Mouse (Mus musculus) midbrain, embryonic 16.5 days (tissue): ENCODE measurements at regions not wholly inside any gene's neighbourhood (a gene's known extent, or its start where the extent isn't known, plus 50 kb on each side); places are given as distances from the start of the nearest gene placed in this dataset.

Source experiments
- ATAC-seq: fragments of 200-750 bp; cut with Nextera tagmentation; 2 replicates; pipeline ENCODE4 v1.8.0; 2017; ENCODE audit warnings: moderate TSS enrichment
- H3K27ac ChIP-seq: fragments of 300-500 bp; sonication (generic); 2 replicates; pipeline ENCODE4 v1.5.1; 2014; ENCODE audit warnings: mild to moderate bottlenecking, low read length, mixed read lengths
- H3K27me3 ChIP-seq: fragments of 300-500 bp; sonication (generic); 2 replicates; pipeline ENCODE4 v1.6.1; 2014; ENCODE audit warnings: low read depth, low read length, mixed read lengths; ENCODE audit not compliant: control insufficient read depth, insufficient read depth
- H3K36me3 ChIP-seq: fragments of 300-500 bp; sonication (generic); 2 replicates; pipeline ENCODE4 v1.6.1; 2014; ENCODE audit warnings: mild to moderate bottlenecking, low read length, moderate library complexity, mixed read lengths; ENCODE audit not compliant: control insufficient read depth, insufficient read depth
- H3K4me1 ChIP-seq: fragments of 300-500 bp; sonication (generic); 2 replicates; pipeline ENCODE4 v1.6.1; 2014; ENCODE audit warnings: mild to moderate bottlenecking, low read length, mixed read lengths; ENCODE audit not compliant: control insufficient read depth, insufficient read depth
- H3K4me2 ChIP-seq: fragments of 300-500 bp; sonication (generic); 2 replicates; pipeline ENCODE4 v1.6.1; 2014; ENCODE audit warnings: mild to moderate bottlenecking, low read length, mixed read lengths
- H3K4me3 ChIP-seq: fragments of 300-500 bp; sonication (generic); 2 replicates; pipeline ENCODE4 v1.5.1; 2014; ENCODE audit warnings: low read depth, mild to moderate bottlenecking, low read length, moderate library complexity, mixed read lengths
- H3K9ac ChIP-seq: fragments of 300-500 bp; sonication (generic); 2 replicates; pipeline ENCODE4 v1.6.1; 2014; ENCODE audit warnings: low read depth, low read length, mixed read lengths
- H3K9me3 ChIP-seq: fragments of 300-500 bp; sonication (generic); replicated peaks from 2 replicates; pipeline ENCODE4 v1.6.1; 2014; ENCODE audit warnings: mild to moderate bottlenecking, low read length, mixed read lengths; ENCODE audit not compliant: control insufficient read depth, poor library complexity, severe bottlenecking
- WGBS: fragments of 180-500 bp; shearing (Covaris S2); extraction: QIAGEN DNeasy Blood & Tissue Kit; methylation state at CpG from one replicate; pipeline ENCODE4 v1.1.7; 2014; 5-methylcytosine and 5-hydroxymethylcytosine counted together

DNA sequence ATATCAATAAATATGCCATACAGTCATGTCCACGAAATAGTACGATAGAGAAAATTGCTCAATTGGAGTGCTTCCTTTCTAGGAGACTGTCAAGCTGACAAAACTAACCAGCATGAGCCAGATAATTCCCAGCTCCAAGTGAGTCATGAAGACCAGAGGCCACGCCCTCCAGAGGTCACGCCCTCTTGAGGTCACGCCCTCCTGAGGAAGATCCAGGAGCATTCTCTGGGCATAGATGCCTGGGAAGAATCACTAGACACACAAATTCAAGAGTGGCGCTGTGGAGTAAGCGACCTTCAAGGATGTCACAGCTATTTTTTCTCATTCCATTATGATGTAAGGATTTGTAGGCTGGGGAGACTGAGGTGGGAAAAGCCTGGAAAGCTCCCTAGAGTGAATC is 76.5 kb downstream of the Pttg1 start:
- no peaks in the 10 kb centered on the region for H3K9me3 ChIP-seq
- H3K4me1 ChIP-seq: peaks cover 23% of the 10 kb centered on the region
- H3K4me3 ChIP-seq: no peak overlapping the region
- H3K36me3 ChIP-seq: no peaks in the 10 kb centered on the region
- ATAC-seq: 0 out of 2 replicates have a peak, but pooled peaks have one; percentile 2
- H3K4me2 ChIP-seq: peak overlapping the region; percentile 10; the same call in 1 of the 2 replicates
- H3K27me3 ChIP-seq: no peaks in the 10 kb centered on the region
- WGBS: 50% methylated on average over 7 of the region's 7 CpGs
- H3K27ac ChIP-seq: peak overlapping the region; percentile 78
- 0 out of 2 replicates have a peak overlapping the region, but pooled peaks have one; percentile 12 for H3K9ac ChIP-seq

DNA sequence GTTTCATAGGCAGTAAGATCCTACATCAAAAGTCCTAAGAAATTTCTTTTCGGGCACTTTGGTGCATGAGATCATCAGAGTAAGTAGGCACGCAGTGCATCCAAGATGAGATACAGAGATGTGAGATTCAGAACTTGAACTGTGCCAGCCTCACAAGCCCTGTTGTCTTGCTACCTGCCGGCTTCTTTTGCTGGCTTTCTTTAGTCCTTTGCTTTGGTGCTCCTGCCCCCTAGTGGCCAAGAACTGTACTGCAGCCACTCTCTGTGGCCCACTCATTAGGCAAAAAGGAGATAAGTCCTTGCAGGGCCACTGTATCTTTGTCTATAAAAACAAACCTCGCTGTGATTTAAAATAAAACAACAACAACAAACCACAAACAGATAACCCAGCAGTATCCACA is 77.5 kb downstream of the Pttg1 start:
- no peaks in the 10 kb centered on the region for H3K9me3 ChIP-seq
- H3K27me3 ChIP-seq: no peaks in the 10 kb centered on the region
- 9% methylated on average over 4 of the region's 4 CpGs for WGBS
- no peaks in the 10 kb centered on the region for H3K36me3 ChIP-seq
- H3K4me2 ChIP-seq: no peak overlapping the region
- H3K4me3 ChIP-seq: no peak overlapping the region
- H3K9ac ChIP-seq: no peak overlapping the region
- H3K4me1 ChIP-seq: peaks cover 26% of the 10 kb centered on the region
- peak; percentile 77; the same call in 1 of the 2 replicates for ATAC-seq
- peak overlapping the region; percentile 30 for H3K27ac ChIP-seq

DNA sequence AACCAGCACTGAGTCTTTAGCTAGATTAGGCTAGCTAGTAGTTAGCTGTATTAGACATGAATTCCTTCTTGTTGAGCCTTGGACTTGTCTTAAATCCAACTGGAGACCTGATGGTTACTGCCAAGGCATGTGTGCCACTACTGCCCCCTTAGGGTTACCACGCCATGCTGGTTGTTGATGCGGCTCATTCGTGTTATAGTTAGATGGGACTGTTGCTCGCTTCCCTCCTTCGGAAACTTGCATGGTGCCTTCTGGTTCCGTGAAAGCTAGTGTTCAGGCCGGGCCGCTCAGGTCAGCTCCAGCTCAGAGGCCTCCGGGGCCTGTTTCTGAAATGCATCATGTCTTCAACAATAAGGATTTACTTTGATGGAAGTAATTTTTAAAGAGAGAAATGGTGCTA is 79.6 kb downstream of the Pttg1 start:
- H3K4me3 ChIP-seq: no peak overlapping the region
- no peak overlapping the region for H3K4me2 ChIP-seq
- ATAC-seq: no peak
- H3K4me1 ChIP-seq: peaks cover 26% of the 10 kb centered on the region
- no peaks in the 10 kb centered on the region for H3K9me3 ChIP-seq
- 97% methylated on average over 9 of the region's 9 CpGs for WGBS
- no peaks in the 10 kb centered on the region for H3K36me3 ChIP-seq
- H3K27ac ChIP-seq: no peak overlapping the region
- no peak overlapping the region for H3K9ac ChIP-seq
- no peaks in the 10 kb centered on the region for H3K27me3 ChIP-seq

DNA sequence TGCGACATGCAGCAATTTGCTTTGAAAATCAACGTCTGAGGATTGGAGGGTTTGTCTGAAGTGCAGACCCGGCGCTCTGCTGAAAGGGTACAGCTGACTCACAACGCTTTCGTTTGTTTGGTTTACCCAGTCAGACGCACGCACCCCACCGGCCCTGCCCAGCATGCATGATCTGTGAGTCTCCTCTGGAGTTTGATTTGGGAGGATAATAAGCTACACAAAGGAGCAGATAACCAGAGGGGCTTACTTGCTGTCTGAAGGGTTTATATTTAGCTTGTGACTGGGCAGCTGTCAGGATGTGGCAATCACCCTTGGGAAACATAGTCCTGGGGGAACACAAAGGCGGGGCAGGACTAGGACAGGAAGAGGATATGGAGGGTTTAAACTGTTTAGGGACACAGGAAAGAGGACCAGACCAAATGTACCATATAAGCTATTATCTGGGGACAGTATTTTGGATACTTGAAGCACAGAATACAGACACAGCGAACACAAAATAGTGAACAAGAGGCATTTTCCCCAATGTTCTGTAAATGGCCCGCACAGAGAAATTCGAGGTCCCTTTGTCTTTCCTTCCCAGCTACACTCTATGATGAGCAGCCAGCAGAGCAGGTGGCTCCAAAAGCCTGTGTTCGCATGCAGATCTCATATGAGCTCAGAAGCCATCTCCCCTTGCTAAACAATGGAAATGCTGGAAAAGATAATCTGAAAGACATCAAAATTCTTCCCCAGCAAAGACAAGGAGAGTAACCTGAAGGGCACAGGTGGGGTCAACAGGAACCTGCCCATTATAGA is 81.1 kb downstream of the Pttg1 start:
- Histone ChIP-seq H3K4me1 (peaks cover 17% of the 10 kb centered on the region), H3K9me3 (no peaks in the 10 kb centered on the region), H3K27me3 (no peaks in the 10 kb centered on the region), H3K9ac (0 out of 2 replicates have a peak overlapping the region, but pooled peaks have one; percentile 0), H3K36me3 (no peaks in the 10 kb centered on the region), H3K4me2 (no peak overlapping the region), H3K4me3 (no peak overlapping the region), H3K27ac (peak overlapping the region; percentile 61)
- WGBS: 19% methylated on average over 14 of the region's 14 CpGs
- peak; percentile 59; the same call in 1 of the 2 replicates for ATAC-seq

DNA sequence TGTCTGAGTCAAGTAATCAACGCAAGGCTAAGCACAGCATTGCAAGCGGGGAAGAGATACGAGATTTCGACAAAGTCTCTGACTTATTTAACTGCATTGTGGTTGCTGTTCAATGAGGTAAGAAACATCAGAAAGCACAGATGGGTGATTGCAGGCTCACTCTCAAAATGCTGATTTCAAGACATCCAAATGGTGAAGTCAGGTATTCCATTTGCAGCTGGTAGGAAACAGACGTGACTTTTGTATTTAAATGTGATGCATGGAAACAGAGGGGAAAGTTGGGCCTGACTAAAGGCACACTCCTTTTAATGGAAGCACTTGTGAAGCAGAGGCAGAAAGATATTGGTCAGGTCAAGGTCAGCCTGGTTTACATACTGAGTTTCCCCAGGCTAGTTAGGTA is 82.5 kb downstream of the Pttg1 start:
- Histone ChIP-seq H3K4me3 (no peak overlapping the region), H3K27ac (no peak overlapping the region), H3K36me3 (no peaks in the 10 kb centered on the region), H3K9me3 (no peaks in the 10 kb centered on the region), H3K9ac (no peak overlapping the region), H3K27me3 (no peaks in the 10 kb centered on the region), H3K4me2 (no peak overlapping the region), H3K4me1 (peaks cover 11% of the 10 kb centered on the region; the same call in 1 of the 2 replicates)
- no peak for ATAC-seq
- WGBS: 84% methylated on average over 5 of the region's 5 CpGs

DNA sequence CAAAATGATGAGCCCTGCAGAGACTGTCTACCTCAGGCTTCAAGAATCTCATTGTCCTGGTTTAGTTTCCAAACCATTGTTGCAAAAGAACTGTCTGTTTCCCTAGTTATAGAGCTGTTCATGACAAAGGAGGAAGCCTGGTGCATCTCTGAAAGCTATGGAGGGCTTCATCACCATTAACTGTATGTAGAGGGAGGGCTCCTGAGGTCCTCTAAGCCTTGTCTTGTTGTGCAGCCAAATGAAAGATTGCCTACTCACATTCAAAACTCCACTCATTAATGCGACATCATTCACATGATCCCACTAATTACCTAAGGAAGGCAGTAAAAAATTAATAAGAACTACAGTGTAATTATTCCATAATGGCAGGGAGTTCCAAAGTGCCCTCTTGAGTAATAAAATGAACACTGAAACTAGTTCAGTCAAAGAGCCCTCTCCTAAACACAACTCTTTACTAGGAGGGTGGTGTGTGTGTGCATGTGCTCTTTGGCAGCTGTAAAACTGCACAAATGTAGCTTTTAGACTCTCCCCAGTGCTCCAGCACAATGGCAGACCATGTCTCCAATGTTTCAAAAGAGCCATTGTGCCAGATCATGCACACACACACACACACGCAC is 87.6 kb downstream of the Pttg1 start:
- Histone ChIP-seq H3K4me1 (peaks cover 2% of the 10 kb centered on the region; the same call in 1 of the 2 replicates), H3K4me3 (no peak overlapping the region), H3K27me3 (no peaks in the 10 kb centered on the region), H3K36me3 (no peaks in the 10 kb centered on the region), H3K9ac (no peak overlapping the region), H3K9me3 (no peaks in the 10 kb centered on the region), H3K4me2 (no peak overlapping the region), H3K27ac (no peak overlapping the region)
- ATAC-seq: no peak
- WGBS: 81% methylated on average over 2 of the region's 2 CpGs

DNA sequence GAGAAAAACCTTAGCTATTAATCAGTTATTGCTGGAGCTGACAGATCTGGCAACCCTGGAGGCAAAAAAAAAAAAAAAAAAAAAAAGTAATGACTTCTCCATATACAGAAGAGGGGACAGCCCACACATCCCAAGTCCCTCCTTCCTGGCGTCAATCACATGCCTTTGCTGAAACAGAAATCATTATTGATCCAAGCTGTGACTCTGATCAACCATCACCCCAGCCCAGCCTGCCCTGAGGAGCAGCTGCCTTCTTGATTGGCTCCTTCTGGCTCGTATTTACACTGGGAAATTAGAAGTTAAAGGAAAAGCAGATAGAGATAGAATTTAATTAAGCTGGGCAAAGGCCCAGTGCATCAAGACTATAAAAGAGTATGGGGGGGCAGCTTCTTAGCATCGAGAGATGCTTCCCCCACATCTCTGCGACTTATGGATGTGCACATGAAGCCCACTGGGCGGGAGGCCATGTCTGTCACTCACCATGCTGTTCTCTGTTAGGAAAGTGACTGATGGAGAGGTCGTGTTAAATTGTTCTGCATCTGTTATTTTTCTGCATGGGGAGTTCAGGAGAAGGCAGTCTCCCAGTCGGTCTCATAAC is 90.3 kb downstream of the Pttg1 start:
- ATAC-seq: no peak
- no peaks in the 10 kb centered on the region for H3K36me3 ChIP-seq
- no peaks in the 10 kb centered on the region for H3K27me3 ChIP-seq
- peaks cover 2% of the 10 kb centered on the region; the same call in 1 of the 2 replicates for H3K4me1 ChIP-seq
- no peak overlapping the region for H3K4me2 ChIP-seq
- no peaks in the 10 kb centered on the region for H3K9me3 ChIP-seq
- no peak overlapping the region for H3K9ac ChIP-seq
- no peak overlapping the region for H3K4me3 ChIP-seq
- H3K27ac ChIP-seq: no peak overlapping the region
- WGBS: 65% methylated on average over 7 of the region's 7 CpGs

DNA sequence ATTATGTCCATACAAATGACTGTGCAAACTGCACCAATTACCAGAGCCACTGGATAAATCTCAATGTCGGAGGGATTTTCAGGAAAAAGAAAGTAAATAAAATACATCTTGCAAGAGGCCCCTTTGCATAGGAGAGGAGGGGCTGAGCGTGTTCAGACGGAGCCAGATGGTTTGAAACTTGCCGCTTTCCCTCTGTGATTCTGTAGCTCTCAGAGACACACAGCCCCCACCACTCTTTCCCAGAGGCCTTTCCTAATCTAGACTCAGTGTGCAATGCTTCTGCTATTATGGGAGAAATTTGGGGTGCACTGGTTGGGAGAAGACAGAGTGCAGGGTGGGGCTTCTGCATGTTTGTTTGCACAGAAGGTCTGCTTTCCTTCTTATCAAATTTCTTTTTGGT is 92.5 kb downstream of the Pttg1 start:
- Histone ChIP-seq H3K4me2 (no peak overlapping the region), H3K4me1 (peaks cover 2% of the 10 kb centered on the region; the same call in 1 of the 2 replicates), H3K9me3 (no peaks in the 10 kb centered on the region), H3K36me3 (no peaks in the 10 kb centered on the region), H3K27ac (no peak overlapping the region), H3K4me3 (no peak overlapping the region), H3K27me3 (no peaks in the 10 kb centered on the region), H3K9ac (no peak overlapping the region)
- ATAC-seq: no peak
- WGBS: 63% methylated on average over 4 of the region's 4 CpGs

DNA sequence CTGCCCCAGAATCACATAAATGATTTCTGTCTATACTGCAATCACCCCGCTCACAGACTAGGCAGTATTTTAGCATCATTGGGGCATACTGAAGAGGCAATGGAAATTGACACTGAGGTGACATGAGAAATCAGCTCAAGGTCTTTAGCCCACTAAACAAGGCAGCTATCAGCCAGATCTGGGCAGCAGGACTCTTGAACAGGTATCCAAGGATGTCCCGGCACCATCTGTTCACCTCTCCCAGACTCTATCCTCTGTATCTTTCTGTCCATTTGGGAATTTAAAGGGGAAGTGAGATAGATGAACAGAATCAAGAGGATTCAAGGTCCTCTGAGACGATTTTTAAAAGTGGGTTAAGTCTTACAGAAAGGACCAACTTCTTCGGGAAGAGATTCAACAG is 112.1 kb downstream of the Pttg1 start:
- H3K9ac ChIP-seq: no peak overlapping the region
- WGBS: 84% methylated on average over 4 of the region's 4 CpGs
- no peak overlapping the region for H3K27ac ChIP-seq
- H3K4me1 ChIP-seq: no peaks in the 10 kb centered on the region; the same call in 1 of the 2 replicates
- H3K4me3 ChIP-seq: no peak overlapping the region
- no peaks in the 10 kb centered on the region for H3K27me3 ChIP-seq
- H3K4me2 ChIP-seq: no peak overlapping the region
- H3K36me3 ChIP-seq: no peaks in the 10 kb centered on the region
- ATAC-seq: no peak
- no peaks in the 10 kb centered on the region for H3K9me3 ChIP-seq
